Mouse (Mus musculus) liver, postnatal 0 days (tissue): ENCODE measurements around the gene Zfand4.

Source experiments
- CTCF ChIP-seq: sonication (generic); IDR thresholded peaks from 2 replicates; pipeline ENCODE4 v1.5.1; 2016; ENCODE audit warnings: antibody characterized with exemption, low read depth
- EP300 ChIP-seq: IDR thresholded peaks from 2 replicates; pipeline ENCODE4 v1.6.1; 2016; ENCODE audit warnings: antibody characterized with exemption, low read depth, mild to moderate bottlenecking

DNA sequence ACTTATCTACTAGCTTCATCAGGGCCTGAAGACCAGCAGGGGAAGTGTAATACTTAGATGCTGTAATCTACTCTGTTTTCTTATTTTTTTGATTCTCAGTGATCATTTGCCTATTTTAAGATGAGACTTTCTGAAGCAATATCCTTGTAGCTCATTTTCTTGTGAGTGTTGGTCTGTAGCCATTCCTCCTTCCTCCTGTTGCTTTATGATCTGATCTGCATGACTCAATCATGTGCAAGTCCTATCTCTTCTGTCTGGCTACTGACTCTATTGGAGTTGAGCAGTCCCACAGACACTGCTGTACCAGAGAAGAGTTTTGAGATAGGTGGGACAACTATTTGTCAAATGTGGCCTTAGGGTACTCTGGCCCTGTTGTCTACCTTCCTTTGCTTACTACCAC is 110.6 kb downstream of the Zfand4 start:
- TF ChIP-seq CTCF, result no peak
- no peak for TF ChIP-seq EP300
